Mouse (Mus musculus) ES-E14 (cell line): ENCODE measurements around the gene Myzap.

Experiments
- CHD2 ChIP-seq: IDR thresholded peaks from 2 replicates; pipeline ENCODE4 v1.6.1; 2014; ENCODE audit warnings: mild to moderate bottlenecking, low read depth, low read length, inconsistent platforms
- MAFK ChIP-seq: IDR thresholded peaks from 2 replicates; pipeline ENCODE4 v1.6.1; 2014; ENCODE audit warnings: mild to moderate bottlenecking, low read depth, low read length, inconsistent platforms; ENCODE audit not compliant: insufficient read depth
- ZNF384 ChIP-seq: IDR thresholded peaks from 2 replicates; pipeline ENCODE4 v1.6.1; 2012; ENCODE audit warnings: low read depth, low read length, inconsistent platforms

DNA sequence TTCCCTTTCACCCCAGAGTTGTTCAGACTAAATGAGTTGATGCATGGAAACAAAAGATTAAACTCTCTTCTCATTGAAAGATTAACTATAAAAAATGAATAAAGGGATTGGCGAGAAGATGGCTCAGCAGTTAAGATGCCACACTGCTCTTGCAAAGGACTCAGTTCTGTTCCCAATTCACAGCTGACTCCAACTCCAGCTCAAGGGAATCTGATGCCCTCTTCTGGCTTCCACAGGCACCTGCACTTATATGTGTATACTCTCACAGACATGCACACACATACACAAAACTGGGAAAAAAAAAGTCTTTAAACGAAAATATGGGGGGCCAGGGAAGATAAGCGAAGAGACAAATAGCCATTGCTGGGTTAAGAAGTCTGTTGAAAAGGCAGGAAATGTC, 115.6 kb downstream of the Myzap start:
- TF ChIP-seq MAFK = no peak
- TF ChIP-seq CHD2 = no peak
- TF ChIP-seq ZNF384 = no peak
